Mouse (Mus musculus): Measurements from ENCODE around the gene Gm37240. TPM values are rescaled to one million over a fixed set of nuclear protein-coding genes. Genes with fewer than 3 reads are reported as not detected.

Gene Gm37240
- total RNA-seq, 2 experiments from 2014 or later: 28.9 to 37.3 TPM

- DNase-seq: no peak
Measured at GRCm38 (mm10) chr3:85174542-85175469, 712.5 kb downstream of the Gm37240 start.

GRCm38 (mm10) chr3:85173441-85174071 is 713.8 kb downstream of the Gm37240 start:
- no peak for DNase-seq

DNA sequence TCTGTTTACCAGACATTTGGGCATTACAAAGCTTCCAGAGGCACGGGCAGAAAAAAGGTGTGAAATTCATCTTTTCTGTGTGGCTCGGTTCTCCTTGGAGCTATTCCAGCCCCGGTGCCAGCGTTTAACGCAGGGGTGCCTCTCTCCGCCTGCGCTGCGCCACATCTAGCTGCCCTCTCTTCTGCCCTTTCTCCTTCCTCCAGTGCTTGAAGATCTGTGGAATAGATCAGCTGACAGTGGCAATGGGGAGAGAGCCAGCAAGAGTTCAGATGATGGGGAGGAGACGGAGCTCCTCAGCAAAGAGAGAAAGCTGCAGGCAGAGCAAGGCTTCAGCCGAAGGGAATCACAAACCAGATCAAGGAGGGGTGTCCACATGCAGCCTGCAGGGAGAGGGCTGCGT is 714.8 kb downstream of the Gm37240 start:
- peak; percentile 19 for DNase-seq

DNA sequence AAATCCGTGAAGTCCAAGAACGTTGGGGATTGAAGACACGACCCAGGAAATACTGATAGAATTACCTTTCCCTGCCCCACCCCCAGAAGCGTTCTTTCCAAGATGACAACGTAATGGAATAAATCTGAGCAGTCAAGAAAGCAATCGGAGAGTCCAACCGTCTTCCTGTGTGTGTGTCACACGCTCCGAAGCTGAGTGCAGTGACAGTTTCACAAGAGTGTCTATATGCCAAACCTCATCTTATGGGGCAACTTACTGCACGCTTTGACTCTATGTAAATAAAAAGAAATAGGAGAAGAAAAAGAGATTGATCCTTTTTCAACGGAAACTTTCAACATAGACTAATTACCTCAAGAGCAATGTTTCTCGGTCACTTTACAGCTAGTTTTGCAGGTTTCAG is 715.2 kb downstream of the Gm37240 start:
- no peak for DNase-seq

- DNase-seq: no peak
Measured at GRCm38 (mm10) chr3:85168816-85169215, 718.5 kb downstream of the Gm37240 start.

GRCm38 (mm10) chr3:85164931-85165330 is 722.4 kb downstream of the Gm37240 start:
- no peak for DNase-seq

- DNase-seq: no peak
Measured at GRCm38 (mm10) chr3:85163396-85163795, 723.9 kb downstream of the Gm37240 start.

DNA sequence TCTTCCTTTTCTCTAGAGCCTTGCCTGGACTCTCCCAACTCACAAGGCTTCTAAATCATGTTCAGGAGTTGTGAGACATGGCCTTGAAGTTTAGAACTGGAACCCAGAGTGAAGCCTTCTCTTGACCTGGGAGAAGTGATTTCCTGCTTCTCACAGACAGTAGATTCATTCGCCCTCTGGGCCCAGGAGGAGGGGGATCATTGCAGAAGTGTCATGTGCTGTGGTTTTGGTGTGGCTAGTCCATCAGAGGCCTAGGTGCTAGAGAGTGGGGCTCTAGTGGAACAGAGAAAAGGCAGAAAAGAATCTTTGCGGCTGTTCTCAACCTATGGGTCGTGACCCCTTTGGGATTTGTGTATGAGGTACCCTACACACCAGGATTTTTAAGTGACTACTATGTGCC is 724.9 kb downstream of the Gm37240 start:
- DNase-seq: no peak

DNA sequence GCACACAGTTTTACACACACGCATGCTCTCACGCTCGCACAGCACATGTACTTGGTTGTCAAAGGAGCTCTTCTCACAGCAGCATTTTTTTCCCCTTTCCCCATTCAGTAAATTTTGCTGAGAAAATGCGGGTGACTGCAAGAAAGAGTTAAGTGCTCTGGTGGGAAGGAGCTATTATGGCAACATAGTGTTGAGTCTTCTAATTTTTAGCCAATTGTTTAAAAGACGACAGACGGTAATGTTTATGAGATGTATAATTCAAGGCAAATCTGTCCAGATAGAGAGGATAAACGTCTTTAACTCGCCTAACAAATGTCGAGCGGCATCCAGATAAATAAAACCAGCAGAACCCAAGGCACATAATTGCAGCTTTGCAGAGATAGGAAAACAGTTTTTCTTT is 726.5 kb downstream of the Gm37240 start:
- no peak for DNase-seq

GRCm38 (mm10) chr3:85159631-85160030 is 727.7 kb downstream of the Gm37240 start:
- no peak for DNase-seq

DNA sequence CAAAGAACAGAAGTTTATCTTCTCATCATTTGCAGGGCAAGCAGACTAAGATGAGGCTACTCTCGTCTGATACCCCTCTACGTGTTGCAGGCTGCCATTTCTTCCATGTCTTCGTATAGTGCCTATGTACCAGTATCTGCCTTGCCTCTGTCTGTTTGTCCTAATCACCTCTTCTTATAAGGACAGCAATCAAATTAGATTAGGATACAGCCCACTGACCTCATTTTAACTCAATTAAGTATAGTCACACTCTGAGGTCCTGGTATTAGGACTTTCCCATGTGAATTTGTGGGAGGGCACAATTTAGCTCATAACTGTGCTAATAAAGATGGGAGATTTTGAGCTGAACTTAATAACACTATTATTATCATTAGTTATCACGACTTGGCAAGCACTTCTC is 738.5 kb downstream of the Gm37240 start:
- no peak for DNase-seq

DNA sequence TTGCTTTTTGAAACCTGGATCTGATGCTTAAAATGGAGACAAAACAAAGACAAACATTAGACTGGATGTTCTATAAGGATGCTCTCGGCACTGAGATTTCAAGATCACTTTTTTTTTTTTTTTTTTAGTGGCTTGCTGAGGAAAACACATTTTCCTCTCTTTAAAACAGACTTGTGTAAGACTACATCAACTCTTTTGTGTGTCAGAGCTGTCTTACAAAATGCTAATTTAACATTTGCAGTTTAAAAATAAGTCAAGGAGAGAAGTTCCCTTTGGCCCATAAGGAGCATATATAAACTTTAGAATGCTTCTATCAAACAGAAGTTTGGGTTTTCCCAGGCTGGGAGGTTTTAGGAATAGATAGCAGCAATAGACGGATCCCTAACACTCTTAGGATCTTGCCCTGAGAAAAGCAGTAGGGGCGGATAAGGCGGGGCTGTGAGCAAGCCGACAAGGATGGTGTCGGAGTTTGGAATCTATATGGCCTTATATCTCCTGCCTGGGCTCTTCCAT is 739.2 kb downstream of the Gm37240 start:
- no peak for DNase-seq

- DNase-seq: no peak
Measured at GRCm38 (mm10) chr3:85145568-85145967, 741.8 kb downstream of the Gm37240 start.

GRCm38 (mm10) chr3:85145076-85145475 is 742.2 kb downstream of the Gm37240 start:
- DNase-seq: no peak

DNA sequence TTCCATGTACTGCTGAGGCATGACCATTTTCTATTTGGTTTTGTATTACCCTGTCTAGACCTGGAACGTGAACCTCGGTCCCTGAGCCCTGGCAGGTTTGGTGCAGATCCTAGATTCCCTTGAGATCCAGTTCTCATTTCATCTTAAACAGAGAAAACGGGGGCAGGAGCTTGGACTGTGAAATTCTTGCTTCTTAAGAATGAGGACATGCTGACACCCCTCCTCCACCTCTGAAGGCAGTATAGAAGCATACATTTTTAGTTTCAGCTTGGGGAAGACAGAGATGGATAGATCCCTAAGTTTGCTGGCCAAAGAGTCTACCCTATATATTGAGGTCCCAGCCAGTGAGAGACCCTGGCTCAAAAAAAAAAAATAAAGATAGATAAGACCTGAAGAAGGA is 742.9 kb downstream of the Gm37240 start:
- DNase-seq: no peak

DNA sequence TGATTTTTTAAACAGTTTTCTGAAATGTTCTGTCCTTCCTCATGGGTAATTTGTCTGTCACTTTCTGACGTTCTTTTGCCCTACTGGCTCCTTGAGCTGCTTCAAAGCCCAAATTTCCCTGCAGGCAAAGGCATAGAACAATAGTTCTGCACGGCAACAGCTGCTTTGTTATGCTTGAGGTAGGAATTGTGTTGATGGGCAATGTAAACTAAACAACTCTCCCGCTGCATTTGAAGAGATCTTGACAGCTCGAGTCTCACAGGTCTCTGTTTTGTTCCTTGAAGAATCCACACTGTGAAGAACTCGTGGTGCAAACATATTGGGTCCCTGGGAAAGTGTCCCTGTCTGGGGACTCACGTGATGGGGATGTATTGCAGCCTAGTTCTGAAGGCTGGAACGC is 746.8 kb downstream of the Gm37240 start:
- DNase-seq: no peak

DNA sequence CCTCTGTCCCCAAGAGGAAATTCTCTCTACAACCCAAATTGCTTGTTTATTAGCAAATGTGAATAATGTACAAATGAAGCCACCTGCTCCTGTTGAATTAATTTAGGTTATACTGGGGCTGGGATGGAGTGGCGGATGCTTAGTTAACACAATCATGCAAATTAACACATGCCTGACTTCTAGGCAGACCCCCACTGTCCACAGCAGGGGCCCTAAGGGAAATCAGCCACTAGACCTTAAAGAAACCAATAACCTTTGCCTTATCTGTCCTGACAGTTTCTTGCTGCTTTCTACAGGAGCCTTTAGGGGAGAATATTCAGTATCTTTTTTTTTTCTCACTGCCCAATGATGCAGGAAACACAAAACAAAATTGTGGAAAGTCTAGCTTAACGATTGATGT is 748.9 kb downstream of the Gm37240 start:
- no peak for DNase-seq

- no peak for DNase-seq
Measured at GRCm38 (mm10) chr3:85133561-85133960, 753.8 kb downstream of the Gm37240 start.

GRCm38 (mm10) chr3:85131878-85132277 is 755.4 kb downstream of the Gm37240 start:
- no peak for DNase-seq

- DNase-seq: no peak
Measured at GRCm38 (mm10) chr3:85128546-85128945, 758.8 kb downstream of the Gm37240 start.

DNA sequence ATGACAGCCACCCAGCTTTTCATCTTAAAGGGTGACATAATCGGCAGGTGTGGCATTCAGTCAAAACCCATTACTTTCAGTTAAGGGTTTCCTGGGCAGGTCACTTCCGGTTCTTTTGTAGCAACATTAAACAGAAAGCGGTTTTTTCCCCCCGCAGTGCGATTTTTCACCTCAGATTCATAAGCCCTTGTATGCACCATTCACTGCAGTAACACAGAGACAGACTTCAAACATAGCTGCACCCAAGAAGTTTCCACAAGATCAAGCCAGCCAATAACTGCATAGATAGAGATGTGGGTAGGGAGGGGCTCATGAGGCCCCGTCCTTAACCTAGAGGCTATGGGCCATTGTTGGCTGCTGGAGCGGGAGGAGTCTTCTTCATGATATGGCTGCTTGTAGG is 760.3 kb downstream of the Gm37240 start:
- no peak for DNase-seq

DNA sequence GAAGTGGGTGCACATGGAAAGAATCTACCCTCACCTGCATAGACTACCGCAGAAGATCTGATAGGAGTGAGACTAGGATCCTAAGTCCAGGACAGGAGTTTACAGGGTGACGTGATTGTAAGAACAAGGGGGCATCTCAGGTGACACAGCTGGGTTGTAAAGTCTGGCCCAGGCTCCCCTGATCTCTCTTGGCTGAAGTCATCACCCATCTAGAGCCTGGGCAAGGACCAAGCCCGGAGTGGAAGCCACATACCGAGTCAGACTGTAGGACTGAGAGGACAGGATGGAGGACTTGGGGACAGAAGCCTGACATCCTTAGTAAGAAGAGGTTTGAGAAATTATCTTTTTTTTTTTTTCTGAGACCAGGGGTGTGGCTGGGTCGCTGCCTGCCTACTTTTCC is 761.8 kb downstream of the Gm37240 start:
- no peak for DNase-seq

DNA sequence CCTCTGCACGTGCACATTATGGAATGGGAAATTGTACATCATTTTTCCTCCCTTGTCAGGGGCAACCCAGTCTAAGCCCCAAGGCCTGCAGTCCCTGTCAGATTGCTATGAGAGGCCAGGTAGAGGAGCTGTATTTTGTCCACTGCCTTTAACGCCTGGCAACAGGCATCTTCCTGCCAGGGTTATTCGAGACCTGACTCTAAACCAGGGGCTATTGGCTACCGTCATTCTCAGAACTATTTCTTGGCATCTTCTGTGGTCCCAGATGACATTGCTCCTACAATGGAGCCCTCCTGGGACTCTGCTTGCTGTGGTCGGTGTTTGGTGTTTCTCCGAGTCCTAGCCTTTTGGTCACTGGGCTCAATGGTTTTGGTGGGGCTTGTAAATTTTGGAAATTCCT is 762.4 kb downstream of the Gm37240 start:
- no peak for DNase-seq

GRCm38 (mm10) chr3:85124410-85124809 is 762.9 kb downstream of the Gm37240 start:
- no peak for DNase-seq

Data from gastrocnemius, postnatal 10 days (tissue).